Mouse (Mus musculus) testis, adult 2 months (tissue): ENCODE results near the gene Cdc25b.

Source experiments
- CTCF ChIP-seq: fragments of 200-500 bp; IDR thresholded peaks from 2 replicates; pipeline ENCODE4 v1.5.1; 2012; ENCODE audit warnings: low read depth, mild to moderate bottlenecking, inconsistent platforms, low read length, moderate library complexity; ENCODE audit not compliant: control insufficient read depth, insufficient read depth, insufficient replicate concordance
- POLR2A ChIP-seq: fragments of 200-500 bp; IDR thresholded peaks from 2 replicates; pipeline ENCODE4 v1.6.1; 2012; ENCODE audit warnings: low read depth, mild to moderate bottlenecking, inconsistent platforms, low read length, moderate library complexity; ENCODE audit not compliant: control insufficient read depth

DNA sequence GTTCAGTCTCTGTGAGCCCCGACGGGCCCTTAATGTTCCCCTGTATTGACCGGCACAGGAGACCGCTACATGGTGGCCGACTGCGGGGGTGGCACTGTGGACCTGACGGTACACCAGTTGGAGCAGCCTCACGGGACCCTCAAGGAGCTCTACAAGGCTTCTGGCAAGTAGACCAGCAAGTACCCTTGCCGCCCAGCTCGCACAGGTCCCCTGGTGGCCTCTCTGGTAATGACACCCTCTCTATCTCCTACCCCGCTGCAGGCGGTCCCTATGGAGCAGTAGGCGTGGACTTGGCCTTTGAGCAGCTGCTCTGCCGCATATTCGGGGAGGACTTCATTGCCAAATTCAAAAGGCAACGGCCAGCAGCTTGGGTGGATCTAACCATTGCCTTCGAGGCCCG is 44.2 kb upstream of the Cdc25b start:
- peak; percentile 76 for TF ChIP-seq CTCF
- TF ChIP-seq POLR2A = no peak
